Mouse (Mus musculus) megakaryocyte, adult 5-6 weeks (primary cell): ENCODE results near the gene Pard6b. TPM values are rescaled to one million over a fixed set of nuclear protein-coding genes. Genes with fewer than 3 reads are reported as not detected.
A peak's percentile ranks its signal among the peaks of the same experiment; 100 is the strongest.

ENCODE experiments used
- ATAC-seq: 2 replicates; pipeline ENCODE4 v1.8.0; 2016; ENCODE audit warnings: mild to moderate bottlenecking, inconsistent platforms; ENCODE audit not compliant: poor library complexity, severe bottlenecking
- total RNA-seq, 2 experiments: library from RNA; stranded (forward) in 1 of 2; stranded (reverse) in 1 of 2; fragments of 153-499, 151-499 nt in 1 of 2; fragments of 221-1000, 200-1000 nt in 1 of 2; gene quantifications; 2 replicates each; pipeline versions ENCODE4 v1.2.3 to v1.2.4; 2015 to 2017

Pard6b gene
- total RNA-seq, 2 experiments from 2014 or later = 0.26 TPM; not detected in 1

DNA sequence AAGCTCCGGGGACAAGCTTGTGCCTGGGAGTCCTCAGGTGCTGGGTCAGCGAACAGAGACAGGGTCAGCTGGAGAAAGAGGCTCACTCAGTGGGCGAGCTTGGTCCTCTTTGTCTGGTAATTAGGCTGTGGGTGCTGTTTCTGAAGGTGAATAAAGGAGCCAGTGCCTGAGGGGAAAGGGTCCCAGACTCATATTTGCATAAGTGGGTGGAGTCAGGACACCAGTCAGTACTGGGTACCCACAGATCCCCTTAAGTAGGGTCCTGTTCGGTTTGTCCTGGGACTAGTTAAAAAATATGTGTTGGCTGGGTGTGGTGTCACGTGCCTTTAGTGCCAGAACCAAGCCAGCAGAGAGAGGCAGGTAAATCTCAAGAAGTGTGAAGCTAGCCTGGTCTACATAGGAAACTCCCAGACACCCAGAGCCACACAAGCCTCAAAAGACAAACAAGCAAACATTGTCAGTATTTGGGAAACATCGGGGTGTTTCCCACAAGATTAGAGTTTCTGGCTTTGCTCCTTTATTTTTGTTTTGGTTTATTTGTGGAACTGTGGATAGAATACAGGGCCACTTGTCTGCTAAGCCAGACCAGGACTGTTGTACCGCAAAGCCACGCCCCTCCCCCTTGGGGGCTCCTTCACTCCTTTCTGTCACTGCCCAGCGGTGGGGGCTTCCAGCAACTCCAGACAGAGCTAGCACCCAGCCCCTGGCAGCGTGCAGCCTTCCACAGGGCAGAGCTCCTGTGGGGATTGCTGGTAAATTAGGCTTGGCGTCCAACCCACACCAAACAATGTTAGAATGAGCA, 44.7 kb downstream of the Pard6b start:
- no peak for ATAC-seq

DNA sequence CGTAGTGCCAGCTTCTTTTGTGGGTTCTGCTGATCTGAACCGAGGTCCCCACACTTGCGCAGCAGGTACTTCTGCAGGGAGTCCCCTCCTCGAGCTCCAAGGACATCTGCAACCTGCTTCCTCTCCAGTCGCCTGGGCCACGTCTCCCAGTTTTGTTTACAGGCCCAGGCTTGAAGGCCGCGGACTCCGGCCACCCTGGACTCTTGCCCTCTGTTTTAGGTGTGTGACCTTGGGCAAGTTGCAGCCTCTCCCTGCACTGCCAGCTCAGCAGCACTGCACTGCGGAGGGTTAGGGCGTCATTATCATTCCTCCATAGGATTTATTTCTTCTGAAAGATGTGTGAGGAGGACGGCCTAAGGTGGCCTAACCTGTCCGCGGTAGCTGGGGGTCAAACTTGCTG, 47.0 kb downstream of the Pard6b start:
- ATAC-seq = no peak

DNA sequence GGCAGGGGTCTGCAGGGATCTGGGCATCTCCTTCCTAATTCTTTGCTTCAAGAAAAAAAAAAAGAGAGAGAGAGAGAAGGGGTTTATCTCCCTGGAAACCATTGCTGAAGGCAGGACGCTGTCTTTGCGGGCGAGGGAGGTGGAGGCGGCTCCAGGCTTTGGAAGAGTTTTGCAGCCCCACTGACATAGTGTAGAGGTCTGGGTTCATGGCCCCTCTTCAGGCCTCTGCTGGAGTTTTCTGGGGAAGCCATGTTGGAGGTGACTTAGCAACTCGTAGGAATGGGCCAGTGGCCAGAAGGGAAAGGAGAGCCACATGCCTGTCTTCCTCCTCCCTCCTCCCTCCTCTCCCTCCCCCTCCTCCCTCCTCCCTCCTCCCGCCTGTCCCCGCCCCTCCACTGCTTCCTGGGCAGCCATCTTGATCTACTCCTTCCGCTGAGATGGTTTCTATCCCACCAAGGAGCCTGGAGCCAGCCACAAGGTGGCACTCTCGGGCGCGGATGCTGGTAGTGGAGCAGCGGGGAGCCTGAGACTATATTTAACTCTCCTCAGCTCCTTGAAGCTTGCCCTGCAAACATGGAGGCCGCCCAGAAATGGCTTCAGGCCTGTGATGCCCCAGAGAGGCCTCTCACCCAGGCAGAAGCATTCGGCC, 47.5 kb downstream of the Pard6b start:
- ATAC-seq = peak; percentile 99

DNA sequence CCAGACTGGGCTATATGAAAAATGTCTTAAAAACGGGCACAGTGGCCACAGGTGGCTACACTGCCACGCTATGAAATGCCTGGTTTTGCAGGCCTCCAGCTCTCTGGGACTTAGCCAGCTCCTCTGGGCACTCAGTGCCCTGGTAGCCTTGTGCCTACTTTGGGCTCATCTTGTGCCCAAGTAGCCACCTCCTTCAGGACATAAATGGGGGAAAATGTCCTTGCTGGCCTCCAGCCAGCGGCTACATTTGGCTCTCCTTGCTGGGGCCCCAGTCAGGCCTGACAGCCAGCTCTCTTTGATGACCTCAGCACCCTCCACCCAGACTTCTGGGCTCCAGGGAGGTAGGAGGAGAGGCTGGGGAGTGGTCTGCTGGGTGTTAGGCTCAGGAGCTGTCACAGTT, 49.2 kb downstream of the Pard6b start:
- no peak for ATAC-seq

DNA sequence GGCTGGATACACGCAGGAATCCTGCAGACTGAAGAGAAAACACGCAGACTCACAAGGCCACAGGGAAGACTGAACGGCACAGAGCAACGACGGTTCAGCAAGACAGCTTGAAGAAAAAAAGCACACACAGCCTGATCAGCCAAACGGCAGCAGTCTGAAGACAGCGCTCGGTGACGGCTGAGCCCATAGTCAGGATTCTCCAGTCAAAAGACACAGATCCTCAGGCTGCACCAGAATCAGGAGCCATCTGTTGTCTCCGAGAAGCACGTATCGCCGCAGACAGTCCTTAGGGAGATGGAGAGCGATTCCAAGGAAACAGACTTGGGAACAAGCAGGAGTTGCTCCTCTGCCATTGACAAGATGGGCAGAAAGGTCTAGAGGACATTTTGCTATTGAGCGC, 56.4 kb downstream of the Pard6b start:
- ATAC-seq = no peak

DNA sequence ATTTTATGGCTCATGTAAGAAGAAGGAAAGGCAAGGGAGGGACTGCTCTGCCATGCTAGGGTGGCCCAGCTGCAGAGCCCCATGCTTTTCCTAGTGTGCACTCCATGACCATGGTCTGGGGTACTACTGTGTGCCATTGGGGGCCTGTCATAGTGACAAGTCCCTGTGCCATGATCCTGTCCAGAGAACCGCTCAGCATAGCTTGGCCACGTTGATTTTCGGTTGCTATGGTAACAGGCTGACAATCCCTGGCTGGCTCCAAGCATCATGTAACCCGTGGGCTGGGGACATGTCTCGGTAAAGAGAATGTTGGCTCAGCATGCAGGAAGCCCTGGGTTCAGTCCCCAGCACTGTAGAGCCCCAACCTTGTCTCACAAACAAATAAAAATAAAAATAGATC, 63.0 kb downstream of the Pard6b start:
- ATAC-seq = no peak

DNA sequence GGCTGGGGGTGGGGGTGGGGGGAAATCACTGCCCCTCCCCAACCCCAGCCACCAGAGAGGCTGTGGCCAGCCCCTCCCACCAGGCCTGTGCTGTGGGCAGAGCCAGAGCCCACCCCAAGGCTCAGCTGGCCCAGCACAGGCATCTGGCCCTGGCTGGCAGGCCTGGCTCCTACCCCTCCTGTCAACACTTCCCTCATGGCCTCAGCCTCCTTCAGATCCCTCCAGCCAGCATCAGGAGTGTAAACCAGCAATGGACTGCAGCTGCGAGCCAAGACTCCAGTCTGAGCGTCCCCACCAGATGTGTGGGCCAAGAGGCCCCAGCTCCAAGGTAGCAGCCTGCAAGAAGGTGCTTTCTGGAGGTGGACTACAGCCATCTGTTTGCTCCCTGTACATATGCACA, 64.6 kb downstream of the Pard6b start:
- ATAC-seq = no peak

DNA sequence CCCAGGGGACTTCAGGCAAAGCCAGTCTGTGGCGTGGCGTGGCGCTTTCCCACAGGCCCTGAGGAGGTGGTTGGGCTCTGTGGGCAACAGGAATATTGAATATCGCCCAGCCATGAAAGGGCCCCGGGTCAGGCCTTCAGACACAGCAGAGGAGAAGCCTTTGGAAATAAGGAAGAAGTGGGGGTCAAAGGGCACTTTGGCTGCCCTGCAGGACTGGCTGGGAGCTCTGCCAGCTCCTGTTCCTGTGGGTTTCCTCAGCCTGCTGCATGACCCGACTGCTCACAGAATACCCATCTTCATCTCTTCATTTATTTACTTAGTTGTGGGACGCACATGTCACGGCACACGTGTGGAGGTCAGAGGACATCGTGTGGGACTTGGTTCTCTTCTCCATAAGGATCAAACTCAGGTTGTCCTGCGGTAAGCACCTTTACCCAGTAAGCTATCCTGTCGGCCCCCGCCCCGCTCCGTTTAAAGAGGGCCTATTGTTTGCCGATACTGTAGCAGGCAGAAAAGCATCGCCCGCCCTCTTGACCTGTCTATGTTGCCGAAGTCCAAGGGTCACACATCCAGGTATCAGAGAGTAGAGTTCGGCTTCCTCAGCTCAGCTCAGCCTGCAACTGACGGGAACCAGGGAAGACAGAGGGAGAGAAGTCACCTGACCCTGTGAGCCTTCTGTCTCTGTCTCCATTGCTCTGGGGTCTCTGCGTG, 67.1 kb downstream of the Pard6b start:
- no peak for ATAC-seq

DNA sequence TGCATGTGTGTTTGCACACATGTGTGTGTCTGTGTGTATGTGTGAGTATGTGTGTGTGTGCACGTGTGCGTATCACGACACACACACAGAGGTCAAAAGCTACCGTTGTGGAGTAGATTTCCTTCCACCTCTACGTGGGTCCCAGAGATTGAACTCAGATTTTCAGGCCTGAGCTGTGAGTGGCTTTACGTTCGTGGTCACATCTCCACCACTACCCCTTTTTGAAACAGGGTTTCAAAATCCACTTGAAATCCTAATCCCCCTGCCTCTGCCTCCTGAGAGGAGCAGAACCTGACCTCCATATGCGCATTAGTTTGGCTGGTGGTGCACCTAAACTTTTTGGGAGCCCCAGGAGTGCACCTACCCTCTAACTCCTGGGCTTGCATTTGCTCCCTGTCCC, 68.4 kb downstream of the Pard6b start:
- ATAC-seq = no peak

Other genes with a start within 250 kb of the Pard6b start
- 49.1 and 54.8 TPM in 2 replicates for gene Ptpn1, start 148.9 kb upstream of the Pard6b start, total RNA-seq (2015)
- gene Ptpn1, start 148.9 kb upstream of the Pard6b start, total RNA-seq (2017) = 145 and 151 TPM in 2 replicates
- 0.20 TPM in 1 of 2 replicates, not detected in the other for gene Ripor3, start 70.4 kb upstream of the Pard6b start, total RNA-seq (2015)
- not detected in 2 replicates for gene Ripor3, start 70.4 kb upstream of the Pard6b start, total RNA-seq (2017)
- gene Adnp, start 126.1 kb downstream of the Pard6b start, total RNA-seq (2015) = 17.2 and 21.8 TPM in 2 replicates
- 2.3 and 4.9 TPM in 2 replicates for gene Adnp, start 126.1 kb downstream of the Pard6b start, total RNA-seq (2017)
- gene Gm20716, start 149.4 kb downstream of the Pard6b start, total RNA-seq (2015) = 36.1 and 47.1 TPM in 2 replicates
- gene Gm20716, start 149.4 kb downstream of the Pard6b start, total RNA-seq (2017) = 33.2 and 44.6 TPM in 2 replicates
- gene Dpm1, start 149.6 kb downstream of the Pard6b start, total RNA-seq (2015) = 59.5 and 81.8 TPM in 2 replicates
- 28.1 and 67.3 TPM in 2 replicates for gene Dpm1, start 149.6 kb downstream of the Pard6b start, total RNA-seq (2017)
- 3.4 and 4.0 TPM in 2 replicates for gene Mocs3, start 149.6 kb downstream of the Pard6b start, total RNA-seq (2015)
- 1.7 and 2.1 TPM in 2 replicates for gene Mocs3, start 149.6 kb downstream of the Pard6b start, total RNA-seq (2017)
- 0.09 and 0.69 TPM in 2 replicates for gene Kcng1, start 200.7 kb downstream of the Pard6b start, total RNA-seq (2015)
- gene Kcng1, start 200.7 kb downstream of the Pard6b start, total RNA-seq (2017) = 0.24 TPM in 1 of 2 replicates, not detected in the other